Mouse (Mus musculus): ENCODE results near the gene Pax3.

The Pax3 gene

GRCm38 (mm10) chr1:78196751-78197311 lies at the start of gene Pax3:
Pax3 (minus strand) TSS chr1:78197134.
- DNase-seq (ENCODE audit: low read depth, low spot score) = no peak

- DNase-seq (ENCODE audit: low read depth, low spot score) = no peak
Measured at GRCm38 (mm10) chr1:78234306-78234705, 37.4 kb upstream of the Pax3 start.

DNA sequence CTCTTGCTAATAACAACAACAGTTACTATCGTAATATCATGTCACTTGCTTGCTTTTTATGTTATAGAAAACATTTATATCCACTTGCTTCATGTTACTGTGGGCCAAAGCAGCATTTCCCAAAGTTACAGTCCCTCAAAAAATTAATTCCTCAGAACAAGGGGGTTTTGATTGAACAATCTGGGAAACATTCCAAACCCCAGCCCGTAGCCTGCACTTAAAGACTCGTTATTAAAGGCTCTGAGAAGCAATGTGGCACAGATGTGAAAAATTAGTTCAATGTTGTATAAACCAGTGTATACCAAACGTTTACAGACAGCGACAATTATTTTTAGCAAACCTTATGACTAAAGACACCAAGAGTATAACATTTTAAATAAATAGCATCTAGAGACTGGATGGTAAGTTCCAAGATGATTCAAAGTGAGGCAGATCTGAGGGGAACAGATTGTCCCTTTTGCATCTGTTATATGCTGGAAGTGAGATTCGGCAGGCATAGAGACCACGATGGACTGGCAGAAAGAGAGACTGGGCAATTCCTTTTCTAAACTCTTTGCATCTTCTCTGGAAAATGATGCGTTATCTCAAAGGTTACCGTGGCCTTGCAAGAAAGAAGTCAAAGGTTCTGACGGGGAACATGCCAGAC lies 35.1 kb upstream of the Pax3 start:
- DNase-seq (ENCODE audit: low read depth, low spot score) = no peak

GRCm38 (mm10) chr1:78229801-78230200 lies 32.9 kb upstream of the Pax3 start:
- no peak for DNase-seq (ENCODE audit: low read depth, low spot score)

- no peak for DNase-seq (ENCODE audit: low read depth, low spot score)
Measured at GRCm38 (mm10) chr1:78228771-78229170, 31.8 kb upstream of the Pax3 start.

DNA sequence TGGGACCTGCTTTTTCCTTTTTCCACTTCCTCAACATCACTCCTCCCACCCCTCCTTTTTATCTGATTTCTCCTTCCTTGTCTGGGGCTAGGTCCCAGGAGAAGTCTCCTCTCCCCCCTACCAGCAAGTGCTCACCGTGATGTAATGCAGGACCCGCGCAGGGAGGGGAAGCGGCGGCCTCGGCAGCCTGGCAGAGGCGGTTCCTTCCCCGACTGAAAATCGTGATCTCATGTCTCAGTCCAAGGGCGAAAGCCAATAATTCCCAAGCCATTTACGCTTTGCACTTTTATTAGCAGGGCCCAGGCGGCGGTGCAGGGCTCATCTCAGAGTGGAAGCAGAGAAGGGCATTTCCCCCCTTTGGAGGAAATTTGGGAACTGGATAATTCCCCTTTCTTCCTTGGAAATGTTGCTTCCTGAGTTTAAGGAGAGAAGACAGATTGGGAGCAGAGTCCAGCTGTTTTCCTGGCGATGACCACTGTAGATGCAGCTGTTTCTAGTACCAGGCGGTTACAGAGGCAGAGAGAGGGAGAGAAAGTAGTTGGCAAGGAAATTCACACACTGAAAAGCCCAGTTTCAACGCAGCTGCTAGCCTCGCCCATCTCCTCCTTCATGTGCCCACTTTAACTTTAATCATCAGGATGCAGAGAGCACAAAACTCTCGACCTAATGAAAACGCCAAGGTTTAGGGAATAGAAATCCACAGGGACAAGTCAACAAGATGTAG lies 21.3 kb upstream of the Pax3 start:
- DNase-seq (ENCODE audit: low read depth, low spot score) = no peak

DNA sequence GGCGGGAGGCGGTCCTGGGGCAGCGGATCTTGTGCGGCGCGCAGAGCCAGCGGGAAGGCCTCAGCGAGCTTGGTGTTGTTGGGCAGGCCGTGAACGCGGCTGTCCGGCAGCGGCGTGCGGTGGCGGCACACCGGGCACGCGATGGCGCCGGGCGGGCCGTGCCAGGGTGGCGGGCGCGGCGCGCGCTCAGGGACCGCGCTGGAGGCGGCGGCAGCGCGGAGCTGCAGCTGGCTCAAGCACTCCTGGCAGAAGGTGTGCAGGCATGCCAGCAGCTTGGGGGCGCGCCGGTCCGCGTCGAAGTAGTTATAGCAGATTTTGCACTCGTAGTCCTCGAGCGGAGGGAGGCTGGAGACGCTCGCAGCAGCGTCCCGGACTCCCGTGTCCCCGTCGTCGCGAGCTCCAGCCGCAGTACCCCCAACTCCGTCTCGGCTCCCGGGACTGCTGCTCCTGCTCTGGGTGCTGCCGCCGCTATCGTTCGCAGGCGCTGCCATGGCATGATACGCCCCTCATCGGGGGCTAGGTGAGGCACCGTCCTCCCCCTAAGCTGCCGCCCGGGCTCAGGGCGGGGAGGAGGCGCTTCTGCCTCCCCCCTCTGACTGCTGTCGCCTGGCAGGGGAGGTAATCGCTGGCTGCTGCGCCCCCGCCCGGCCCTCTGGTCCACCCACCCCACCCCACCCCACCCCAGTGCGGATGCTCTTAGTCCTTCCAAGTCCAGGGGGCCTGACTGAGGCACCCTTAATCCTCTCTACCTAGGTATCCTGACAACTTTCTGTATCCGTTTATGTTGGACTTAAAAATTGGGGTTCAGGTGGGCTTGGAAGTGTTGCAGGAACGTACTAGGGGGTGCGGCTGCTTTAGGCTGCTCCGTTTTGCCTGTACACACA lies 20.5 kb upstream of the Pax3 start:
- no peak for DNase-seq (ENCODE audit: low read depth, low spot score)

DNA sequence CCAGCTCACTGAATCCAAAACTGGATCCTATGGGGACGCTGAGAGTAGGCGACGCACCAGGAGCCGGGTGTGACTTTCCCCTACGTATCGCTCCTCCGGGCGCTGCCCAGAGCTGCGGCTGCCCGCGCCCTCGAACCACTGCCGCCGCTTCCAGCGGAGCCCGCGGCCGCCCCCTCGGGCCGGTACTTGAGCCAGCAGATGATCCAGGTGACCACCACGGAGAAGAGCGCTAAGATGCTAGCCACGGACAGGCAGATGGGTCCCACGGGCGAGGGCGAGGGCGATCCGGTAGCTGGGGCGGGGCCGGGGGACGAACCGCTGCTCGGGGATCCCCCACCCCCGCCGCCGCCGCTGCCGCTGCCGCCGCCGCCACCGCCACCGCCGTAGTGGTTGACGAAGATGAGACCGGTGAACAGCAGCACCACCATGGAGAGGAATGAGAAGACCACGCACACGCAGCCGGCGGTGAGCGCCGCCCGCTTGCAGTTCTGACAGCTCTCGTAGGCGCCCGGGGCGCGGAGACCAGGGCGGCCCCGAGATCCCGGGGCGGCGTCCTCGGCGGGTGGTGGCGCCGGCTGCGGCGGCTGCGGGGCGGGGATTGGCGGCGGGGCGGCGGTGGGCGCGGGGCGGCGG lies 19.7 kb upstream of the Pax3 start:
- no peak for DNase-seq (ENCODE audit: low read depth, low spot score)

GRCm38 (mm10) chr1:78215749-78216508 lies 19.0 kb upstream of the Pax3 start:
- DNase-seq (ENCODE audit: low read depth, low spot score) = no peak

- DNase-seq (ENCODE audit: low read depth, low spot score) = no peak
Measured at GRCm38 (mm10) chr1:78211041-78211440, 14.1 kb upstream of the Pax3 start.

DNA sequence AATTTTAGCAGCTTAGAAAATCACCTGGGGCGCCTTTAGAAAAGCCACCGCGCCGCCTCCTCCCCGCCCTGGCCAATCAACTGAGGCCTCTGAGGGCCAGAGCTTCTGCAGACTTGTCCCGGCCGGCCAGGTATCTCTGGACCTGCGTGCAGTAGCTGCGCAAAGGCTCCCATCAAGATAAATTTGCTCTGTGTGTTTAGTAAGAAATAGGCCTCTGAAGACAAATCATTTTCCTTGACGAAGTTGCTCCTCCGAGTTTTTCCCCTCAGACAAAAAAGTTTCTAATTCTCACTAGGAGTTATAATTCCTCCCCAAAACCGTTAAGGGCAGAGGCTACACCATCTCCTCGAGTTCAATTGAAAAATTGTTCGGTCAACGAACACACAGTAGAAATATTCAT lies 13.6 kb upstream of the Pax3 start:
- no peak for DNase-seq (ENCODE audit: low read depth, low spot score)

DNA sequence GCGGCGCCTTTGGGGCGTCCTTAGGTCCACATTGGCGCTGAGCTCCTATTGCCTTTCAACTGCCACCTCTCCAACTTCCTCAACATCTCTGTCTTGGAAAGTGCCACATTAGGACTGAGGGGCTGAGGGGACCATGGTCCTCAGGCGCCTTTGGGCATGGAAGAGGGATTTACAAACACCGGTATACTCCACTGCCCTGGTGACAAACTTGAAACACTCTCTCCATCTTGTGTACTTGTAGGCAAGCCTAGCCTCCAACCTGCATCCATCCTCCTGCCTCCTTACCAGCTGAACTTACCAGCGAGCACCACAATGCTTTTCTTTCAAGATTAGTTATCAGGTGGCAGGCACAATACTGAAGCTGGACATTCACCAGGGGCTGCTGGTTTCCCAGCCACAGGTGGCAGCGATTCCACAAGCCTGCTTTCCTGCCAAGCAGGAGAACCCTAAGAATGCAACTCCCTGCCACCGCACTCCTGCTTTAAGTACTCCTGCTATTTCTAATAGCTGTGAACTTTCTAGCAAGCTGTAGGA lies 11.4 kb upstream of the Pax3 start:
- DNase-seq (ENCODE audit: low read depth, low spot score) = no peak

DNA sequence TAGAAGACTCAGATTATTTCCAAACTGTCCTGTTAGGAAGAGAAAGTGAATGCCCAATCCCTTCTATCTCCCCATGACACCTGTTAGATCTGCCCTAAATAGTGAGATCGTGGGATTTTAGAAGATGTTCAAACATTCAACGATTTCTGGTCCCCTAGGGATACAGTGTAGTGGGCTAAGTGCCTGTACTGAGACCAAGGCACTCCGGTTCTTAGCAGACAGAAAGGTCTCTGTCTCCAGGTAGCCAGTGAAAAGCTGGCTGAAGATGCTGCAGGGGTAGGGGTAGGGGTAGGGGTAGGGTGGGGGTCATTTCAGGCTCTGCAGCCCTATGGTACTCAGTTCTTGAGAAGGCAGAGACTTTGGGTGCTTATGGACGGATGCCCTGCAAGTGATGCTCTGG lies 7.4 kb upstream of the Pax3 start:
- no peak for DNase-seq (ENCODE audit: low read depth, low spot score)

DNA sequence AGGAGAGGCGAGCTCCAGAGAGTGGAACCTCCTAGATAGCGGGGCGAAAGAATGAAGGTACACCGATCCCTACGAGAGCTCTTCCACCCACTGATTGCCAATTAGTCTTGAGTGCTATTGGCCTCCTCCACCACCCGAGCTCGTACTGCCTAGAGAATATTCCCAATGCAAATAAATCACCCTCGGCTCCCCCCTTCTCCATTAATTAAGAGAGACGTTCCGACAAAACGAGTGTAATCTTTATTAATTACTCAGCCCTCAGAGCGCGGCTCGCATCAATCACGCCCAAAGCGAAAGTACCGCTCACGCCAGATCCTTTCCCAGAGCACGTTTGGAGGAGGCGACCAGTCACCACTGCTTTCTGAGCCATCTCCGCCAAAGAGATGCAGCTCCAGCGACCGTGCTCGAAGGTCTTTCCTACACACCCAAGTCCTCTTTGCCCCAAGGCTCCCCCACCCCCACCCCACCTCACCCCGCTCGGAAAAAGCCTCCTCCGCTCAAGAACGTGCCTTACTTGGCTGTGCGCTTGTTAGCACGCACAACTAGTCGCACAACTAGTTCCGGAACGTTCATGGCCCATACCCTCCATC lies 6.8 kb upstream of the Pax3 start:
- no peak for DNase-seq (ENCODE audit: low read depth, low spot score)

DNA sequence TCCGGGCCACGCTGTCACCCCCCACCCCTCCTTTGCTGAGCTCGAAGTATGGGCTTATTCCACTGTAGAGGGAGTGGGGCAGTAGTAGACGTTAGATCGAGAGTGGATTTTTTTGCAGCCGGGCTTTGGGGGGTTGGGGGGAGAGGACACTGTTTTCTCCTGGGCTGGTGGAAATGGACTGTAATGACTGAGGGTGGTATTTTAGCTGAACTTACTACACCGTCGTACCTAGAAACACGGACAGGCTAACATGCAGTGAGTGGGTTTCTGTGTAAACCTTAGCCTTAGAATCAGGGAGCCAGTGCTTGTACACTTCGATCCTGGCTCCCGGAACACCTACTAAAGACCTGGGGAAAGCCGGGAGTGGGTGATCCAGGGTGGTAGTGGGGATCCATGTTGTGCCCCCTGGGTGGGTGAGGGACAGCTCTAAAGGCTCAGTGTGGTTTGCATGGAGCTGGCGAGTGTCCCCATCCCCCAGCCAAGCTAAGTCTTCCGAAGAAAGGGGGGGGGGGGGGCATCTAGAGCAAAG lies 6.2 kb upstream of the Pax3 start:
- DNase-seq (ENCODE audit: low read depth, low spot score) = no peak

- no peak for DNase-seq (ENCODE audit: low read depth, low spot score)
Measured at GRCm38 (mm10) chr1:78202466-78203085, 5.6 kb upstream of the Pax3 start.

DNA sequence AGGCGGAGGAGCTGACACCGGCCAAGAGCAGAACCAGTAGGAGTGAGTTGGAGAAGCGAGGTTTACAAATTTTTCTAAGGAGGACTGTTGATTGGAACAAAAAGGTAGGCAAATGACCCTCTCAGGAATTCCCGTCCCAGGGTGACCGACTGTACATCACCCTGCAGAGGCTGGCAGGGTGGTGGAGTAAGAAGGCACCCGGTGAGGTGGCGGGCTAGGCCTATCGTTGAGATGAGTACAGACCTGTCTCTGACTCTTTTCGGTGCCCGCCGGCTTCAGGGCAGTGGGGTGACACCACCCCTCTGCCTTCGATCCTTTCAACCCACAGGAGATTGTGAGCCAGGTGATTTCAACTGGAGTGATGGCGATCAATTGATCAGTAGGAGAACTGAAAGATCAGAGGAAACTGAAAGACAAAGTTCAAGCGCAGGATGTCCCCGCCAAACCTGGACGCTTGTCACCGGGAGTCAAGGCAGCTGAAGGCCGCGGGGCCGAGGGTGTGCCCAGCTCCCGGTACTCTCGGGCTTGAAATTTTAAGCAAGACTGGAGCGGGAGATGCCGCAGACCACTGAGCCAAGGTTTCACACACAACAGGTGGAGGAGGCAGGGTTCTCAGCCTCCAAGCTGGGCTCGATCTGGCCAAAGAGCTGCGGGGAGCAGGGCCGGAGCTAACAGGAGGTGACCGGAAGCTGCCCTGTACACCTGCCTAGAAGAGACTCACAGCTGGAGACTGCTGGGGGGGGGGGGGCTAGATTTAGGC lies 4.5 kb upstream of the Pax3 start:
- no peak for DNase-seq (ENCODE audit: low read depth, low spot score)

GRCm38 (mm10) chr1:78200191-78200590 lies 3.3 kb upstream of the Pax3 start:
- DNase-seq (ENCODE audit: low read depth, low spot score) = no peak

- DNase-seq (ENCODE audit: low read depth, low spot score) = no peak
Measured at GRCm38 (mm10) chr1:78199221-78199620, 2.3 kb upstream of the Pax3 start.

Data from retina, adult 2 months (tissue).